Mouse (Mus musculus) regulatory T cell (primary cell): ENCODE data around the gene Fut11.

ENCODE experiments used
- in situ Hi-C: fragments of 300-600 bp; cut with MboI, MseI; formaldehyde crosslinking; loops from one replicate; pipeline ENCODE4 v1.15.1; 2025; ENCODE audit warnings: high pct_unique_total_duplicates

Fut11 gene

DNA sequence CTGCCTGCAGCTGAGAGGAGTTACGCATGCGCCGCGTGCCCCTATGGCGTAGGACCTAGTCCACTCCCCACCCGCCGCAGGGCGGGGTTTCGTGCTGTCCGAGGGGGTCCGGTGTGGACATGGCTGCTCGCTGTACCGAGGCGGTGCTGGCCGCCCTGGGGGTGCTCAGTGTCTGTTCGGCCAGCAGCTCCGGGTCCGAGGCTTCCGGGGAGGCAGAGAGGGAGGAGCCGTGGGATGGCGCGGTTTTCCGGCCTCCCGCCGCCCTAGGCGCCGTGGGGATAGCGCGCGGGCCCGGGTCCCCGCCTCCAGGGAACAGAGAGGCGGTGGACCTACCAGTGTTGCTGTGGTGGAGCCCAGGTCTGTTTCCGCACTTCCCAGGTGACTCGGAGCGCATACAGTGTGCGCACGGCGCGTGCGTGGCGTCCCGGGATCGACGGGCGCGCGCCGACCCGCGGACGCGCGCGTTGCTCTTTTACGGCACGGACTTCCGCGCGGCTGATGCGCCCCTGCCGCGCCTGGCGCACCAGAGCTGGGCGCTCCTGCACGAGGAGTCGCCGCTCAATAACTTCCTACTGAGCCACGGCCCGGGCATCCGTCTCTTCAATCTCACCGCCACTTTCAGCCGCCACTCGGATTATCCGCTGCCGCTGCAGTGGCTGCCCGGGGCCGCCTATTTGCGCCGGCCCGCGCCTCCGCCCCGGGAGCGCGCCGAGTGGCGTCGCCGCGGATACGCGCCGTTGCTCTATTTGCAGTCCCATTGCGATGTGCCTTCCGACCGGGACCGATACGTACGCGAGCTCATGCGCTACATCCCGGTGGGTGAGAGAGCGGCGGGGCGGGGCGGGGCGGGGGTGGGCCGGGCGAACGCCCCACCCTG lies at the start of gene Fut11:
Gene Fut11 (plus strand): TSS at position 85 of the 877 bp plus-strand sequence.
- in situ Hi-C loops: loop anchor here (5.0 to 25.0 kb wide), 2 partner anchors 92 to 1142 kb away; partner anchors contain the start of genes Comtd1 and Vdac2

DNA sequence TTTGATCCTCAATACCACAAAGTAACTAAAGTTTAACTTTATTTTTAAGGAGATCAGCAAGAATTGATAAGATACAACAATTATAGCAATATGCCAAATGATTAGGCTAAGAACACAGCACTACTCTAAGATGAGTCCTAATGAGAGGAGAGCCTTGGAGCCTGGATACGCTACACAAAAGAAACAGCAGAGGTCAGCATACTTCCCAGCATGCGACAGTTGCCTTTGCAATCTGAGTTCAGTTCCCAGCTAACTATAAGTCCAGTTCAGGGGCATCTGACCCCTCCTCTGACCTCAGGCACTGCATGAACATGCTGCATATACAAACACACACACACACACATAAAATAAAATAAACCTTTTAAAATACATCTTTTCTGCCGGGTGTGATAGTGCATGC lies 49.2 kb upstream of the Fut11 start:
- in situ Hi-C loops: no loop called here

DNA sequence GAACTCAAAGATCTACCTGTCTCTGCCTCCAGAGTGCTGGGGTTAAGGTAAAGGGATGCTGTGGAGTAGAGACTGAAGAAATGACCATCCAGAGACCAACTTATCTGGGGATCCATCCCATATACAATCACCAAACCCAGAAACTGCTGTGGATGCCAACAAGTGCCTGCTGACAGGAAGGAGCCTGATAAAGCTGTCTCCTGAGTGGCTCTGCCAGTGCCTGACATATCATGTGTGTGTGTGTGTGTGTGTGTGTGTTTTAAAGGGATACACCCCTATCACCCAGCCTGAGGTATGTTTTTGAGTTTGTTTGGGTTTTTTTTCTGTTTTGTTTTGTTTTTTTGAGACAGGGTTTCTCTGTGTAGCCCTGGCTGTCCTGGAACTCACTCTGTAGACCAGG lies 48.4 kb upstream of the Fut11 start:
- in situ Hi-C loops: no loop called here

DNA sequence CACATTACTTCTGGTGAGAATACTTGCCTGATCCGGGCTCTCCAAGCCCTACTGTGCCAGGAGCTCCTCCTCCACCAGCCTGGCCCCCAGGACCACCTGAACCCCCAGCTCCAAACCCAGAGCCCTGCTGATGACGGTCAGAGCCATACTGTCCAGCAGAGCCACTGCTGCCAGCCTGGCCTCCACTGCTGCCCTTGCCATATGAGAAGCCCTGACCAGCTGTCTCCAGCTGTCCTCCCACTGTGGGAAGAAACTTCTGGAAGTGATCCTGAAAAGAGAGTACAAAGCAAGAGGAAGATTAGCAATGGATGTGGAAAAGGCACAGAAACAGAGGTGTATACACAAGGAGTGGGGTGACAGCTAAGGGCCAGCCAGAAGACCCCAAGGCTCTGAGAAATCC lies 43.8 kb upstream of the Fut11 start:
- in situ Hi-C loops: loop anchor here (5.0 kb wide), 1 partner anchor 39 kb away; no protein-coding TSS in a partner anchor

DNA sequence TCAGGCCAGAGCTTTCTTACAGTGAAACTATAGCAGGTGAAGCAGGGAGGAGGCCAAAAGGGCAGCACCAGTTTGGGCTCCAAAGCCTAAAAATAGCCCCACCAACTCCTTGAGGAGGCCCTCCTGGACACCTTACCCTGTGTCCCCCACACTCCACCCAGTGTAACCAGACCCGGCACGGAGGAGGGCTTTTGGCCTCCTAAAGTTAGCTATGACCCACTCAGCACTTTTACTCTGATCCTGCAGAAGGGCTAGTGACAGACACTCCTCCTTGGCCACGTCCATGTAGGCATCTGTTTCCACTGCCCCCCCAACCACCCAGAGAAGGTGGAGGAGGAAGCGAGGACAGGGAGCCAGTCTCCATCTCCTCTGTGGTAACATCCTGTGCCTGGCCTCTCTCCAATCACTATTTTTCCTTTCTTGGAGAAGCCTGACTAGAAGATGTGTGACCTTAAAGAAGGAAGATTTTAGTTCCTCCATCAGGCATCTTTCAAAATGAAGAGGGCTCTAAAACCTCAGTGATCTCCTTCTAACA lies 43.0 kb upstream of the Fut11 start:
- in situ Hi-C loops: loop anchor here (5.0 kb wide), 1 partner anchor 39 kb away; no protein-coding TSS in a partner anchor

DNA sequence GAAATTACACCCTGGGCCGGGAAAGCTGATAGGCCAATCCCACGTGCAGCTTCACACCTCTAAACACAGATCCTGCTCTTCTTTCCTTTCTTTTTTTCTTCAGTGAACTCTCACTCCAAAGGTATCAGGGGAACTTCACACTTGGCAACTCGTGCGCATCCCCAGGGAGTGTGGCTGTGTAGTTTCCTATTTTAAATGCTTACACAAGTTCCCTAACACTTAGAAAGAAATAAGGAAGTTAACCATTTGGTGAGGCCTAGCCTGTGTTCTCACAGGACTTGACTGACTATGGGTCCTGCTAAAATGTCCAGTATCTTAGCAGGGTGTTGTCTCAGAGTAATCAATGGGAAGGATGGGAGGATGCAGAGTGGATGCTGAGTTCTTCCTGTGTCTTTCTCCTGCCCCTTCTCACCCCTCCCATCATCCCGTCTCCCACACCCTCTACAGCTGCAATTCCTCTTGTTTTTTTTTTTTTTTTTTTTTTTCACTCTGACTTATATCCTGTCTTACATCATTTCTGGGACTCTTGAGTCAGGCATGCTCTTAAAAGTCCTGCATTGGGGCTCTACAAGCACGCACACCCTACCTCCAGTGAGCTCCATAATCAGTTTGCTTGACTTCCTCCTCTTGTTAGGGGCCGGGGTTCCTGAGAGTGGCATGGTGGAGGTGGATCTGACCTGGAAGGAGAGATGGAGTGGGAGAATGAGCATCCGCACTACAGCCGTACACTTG lies 39.9 kb upstream of the Fut11 start:
- in situ Hi-C loops: loop anchor here (5.0 kb wide), 2 partner anchors 43 to 78 kb away; no protein-coding TSS in a partner anchor

DNA sequence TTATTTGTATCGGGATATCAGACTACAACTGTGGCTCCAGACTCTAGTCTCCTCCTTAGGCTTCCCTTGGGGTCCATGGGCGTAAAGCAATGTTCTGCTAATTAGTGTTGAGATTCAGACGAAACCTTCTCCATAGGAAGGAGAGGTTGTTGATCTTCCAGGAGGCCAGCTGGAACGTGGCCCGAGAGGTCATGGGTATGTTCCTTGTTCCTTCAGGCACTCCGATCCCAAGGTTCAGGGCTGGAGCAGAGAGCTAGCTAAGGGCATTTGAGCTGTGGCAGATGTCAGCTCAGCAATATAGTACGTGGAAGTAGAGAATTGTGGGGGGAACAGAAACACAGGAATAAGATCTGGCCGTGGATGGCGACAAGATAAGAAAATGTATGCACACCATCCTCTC lies 39.0 kb upstream of the Fut11 start:
- in situ Hi-C loops: loop anchor here (5.0 kb wide), 1 partner anchor 78 kb away; no protein-coding TSS in a partner anchor

DNA sequence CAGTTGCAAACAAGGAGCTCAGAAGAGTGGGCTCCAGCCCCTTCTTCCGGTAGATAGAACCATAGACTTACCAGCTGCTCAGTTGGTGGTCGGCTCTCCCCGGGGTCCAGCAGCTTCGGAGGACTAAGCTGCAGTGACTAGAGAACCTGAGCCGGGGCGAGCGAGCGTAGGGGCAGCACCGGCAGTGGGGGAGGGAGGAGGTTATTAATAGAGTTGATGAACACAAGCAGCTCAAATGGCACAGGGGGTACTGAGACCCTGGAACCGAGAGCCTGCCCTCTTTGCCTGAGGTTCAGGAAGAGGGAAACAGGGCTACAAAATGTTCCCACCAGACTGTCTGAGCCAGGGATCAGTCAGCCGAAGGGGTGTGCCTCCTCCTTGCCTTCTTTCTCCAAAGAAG lies 38.4 kb upstream of the Fut11 start, which contains the start of gene Myoz1:
Gene Myoz1 (minus strand): TSS at position 180 of the 400 bp plus-strand sequence.
- in situ Hi-C loops: loop anchor here (5.0 kb wide), 1 partner anchor 79 kb away; no protein-coding TSS in a partner anchor

DNA sequence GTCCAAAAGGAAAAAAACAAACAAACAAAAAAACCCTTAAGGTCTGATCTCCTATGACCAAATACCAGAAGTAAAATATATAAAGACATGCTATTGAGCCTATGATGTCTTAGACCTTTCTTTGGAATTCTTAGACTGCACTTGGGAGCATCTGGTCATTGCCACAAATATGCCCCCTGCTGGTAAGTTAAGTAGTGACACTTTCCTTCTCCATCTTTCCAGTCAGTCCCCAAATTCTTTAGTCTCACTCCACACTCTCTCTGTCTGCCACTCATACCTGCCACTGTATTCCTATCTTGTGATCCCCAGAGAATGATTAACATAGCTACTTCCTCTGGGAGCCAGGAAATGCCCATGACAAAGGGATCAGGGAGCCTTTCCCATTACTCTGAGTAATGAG lies 36.4 kb upstream of the Fut11 start:
- in situ Hi-C loops: loop anchor here (5.0 kb wide), 1 partner anchor 81 kb away; no protein-coding TSS in a partner anchor

DNA sequence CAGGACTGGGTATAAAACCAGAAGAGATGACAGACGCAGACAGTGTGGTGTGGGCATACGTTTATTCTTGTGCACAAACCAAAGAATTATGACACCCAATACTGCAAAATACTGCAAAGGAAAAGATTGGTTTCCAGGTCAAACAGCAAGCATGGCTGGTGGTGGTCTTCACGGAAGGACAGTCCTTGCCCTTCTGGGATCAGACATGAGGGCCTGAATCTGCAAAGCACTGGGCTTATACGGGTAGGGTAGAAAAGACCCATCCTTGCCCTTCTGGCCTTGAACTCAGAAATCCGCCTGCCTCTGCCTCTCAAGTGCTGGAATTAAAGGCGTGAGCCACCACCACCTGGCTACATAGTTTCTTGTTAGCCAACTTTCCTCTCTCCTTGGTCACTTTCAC lies 35.9 kb upstream of the Fut11 start:
- in situ Hi-C loops: loop anchor here (5.0 kb wide), 1 partner anchor 82 kb away; no protein-coding TSS in a partner anchor

DNA sequence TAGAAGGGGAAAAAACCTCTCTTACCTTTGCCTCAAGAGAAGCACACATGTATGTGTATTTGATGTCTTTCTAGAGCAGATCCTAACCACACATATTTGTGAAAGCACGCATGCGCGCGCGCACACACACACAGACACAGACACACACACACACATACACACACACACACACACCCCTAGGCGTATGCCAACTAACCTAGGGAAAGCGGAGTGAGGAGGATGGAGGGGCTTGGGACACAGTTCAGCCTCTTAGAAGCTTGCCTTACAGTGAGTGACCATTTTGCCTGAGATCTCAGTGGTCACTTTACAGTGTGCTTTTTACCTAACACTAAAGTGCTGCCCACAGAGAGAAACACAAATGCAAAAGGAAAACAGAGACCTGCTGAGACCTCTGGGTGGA lies 35.1 kb upstream of the Fut11 start:
- in situ Hi-C loops: loop anchor here (5.0 kb wide), 1 partner anchor 82 kb away; no protein-coding TSS in a partner anchor

DNA sequence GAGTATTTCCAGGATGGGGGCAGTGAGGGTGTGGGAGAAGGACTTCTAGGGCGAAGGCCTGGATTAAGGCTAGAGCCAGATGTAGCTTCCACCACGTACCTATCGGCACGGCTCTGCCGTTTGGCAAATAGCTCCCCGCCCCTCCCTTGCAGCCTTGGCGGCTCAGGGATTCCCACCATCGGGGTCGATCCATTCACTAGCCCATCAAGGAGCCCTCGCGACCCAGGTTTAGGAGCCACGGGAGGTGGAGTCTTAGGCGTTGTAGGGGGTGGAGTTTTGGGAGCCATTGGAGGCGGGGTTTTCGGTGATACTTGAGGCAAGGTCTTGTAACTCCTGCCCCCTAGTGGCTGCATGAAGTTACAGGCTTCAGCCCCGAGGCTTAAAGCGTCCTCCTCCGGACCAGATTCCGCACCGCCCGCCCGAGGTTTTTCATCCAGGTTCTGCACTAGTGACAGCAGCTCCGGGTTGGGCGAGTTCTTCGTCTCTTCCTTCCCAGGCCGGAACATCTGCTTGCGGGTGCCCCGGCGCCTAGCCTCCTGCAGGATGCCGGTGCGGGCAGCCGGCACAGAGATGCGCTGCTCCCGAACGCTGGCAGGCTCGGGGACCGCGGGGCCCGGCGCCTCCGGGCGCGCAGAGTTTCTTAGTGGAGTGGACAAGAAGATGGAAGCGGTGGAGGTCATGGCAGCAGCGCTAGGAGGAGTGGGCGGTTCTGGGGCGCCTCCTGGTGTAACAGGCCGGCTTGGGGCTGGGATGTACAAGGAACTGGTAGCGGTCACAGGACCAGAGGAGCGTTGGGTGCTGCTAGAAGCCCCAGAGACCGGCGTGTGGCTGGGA lies 33.7 kb upstream of the Fut11 start:
- in situ Hi-C loops: no loop called here

DNA sequence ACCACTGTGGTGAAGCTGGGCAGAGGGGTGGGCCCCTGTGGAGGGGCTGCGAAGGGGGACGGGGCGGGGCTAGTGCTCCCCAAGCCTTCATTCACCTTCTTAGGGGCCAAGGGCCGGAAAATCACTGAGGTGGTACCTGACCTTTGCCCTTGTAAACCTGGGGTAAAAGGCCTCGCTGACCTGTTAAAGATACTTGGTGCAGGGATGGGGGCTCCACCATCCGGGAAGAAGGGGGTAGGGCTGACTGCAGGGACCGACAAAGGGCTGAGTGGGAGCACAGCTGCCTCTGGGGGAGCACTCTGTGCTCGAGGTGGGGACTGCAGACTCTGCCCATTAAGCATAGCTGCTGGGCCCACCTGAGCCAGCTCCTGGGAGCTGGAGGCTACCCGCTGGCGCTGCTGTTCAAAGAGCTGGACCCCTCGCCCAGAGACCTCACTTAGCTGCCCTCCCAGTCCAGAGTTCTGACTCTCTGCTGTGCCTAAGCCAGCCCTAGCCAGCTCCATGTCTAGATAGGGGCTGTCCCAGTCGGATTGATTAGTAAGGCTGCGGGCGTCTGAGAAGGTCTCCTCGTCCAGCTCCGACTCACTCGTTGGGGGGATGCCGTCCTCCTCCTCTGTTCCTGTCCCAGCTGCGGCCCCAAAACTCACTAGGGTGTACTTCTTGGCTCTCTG lies 33.0 kb upstream of the Fut11 start:
- in situ Hi-C loops: no loop called here

DNA sequence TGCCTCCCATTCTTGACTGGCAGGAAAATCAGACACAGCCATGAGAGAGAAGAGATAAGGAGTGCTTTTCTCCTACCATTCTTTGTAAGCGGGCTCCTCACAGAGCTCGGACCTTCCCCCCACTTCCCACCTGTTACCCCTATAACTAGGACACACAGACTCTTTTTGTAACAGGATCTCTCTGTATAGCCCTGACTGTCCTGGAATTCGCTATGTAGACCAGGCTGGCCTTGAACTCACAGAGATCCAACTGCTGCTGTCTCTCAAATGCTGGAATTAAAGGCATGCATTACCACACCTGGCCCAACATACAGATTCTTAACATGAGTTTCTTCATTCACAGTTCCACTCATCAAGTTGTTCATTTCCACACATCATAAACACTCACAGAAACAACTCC lies 32.0 kb upstream of the Fut11 start:
- in situ Hi-C loops: no loop called here

DNA sequence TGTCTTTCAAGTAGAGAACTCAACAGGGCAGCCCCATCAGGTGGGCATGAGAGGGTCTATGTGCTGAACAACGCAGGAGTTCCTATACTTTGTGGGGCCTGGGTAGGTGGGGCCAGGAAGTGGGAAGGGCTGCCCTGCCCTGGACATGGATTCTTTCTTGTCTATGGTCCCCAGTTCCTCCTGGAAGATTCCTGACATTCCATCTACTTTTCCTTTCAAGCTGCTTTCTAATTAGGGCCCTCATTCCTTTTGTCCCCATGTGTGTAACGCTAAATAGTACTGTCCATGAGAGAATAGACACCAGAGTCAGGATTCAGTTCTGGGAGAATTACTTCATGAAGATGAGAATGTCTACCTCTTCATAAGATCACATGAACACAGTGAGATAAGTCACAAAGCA lies 31.2 kb upstream of the Fut11 start:
- in situ Hi-C loops: no loop called here

DNA sequence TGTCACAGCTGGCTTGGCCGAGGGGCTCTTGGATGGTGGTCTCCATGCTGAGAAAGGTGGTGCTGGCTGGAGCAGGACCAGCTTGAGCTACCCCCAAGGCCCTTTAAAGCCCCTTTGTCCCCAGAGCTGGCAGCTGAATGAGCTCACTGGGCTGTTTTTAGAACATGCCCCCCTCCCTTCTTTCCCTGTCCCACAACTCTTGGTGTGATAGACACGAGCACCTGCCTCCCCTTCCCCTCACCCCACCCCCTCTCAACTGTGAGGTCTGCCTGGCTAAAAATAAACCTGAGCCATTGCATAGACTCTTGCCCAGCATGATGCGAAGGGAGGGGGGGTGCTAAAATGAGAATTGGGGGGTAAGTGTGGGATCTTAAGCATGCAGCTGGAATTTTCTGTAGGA lies 30.3 kb upstream of the Fut11 start:
- in situ Hi-C loops: no loop called here

DNA sequence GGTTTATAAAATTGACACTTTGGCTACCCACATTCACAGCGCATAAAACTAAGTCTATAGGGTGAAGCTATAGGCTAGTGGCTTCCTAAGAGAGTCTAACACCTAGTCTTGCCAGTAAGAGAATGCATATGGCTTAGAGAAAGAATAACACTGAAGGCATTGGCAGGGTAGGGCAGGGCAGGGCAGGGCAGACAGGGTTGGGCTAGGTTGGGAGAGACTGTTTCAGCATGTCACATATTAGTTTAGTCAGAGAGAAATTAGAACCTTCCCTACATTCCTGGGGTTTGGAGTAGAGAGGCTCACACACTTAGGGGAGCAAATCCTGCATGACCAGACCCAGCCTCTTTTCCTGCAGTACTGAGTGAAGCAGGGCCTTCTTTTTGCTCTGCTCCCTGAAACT lies 27.3 kb upstream of the Fut11 start:
- in situ Hi-C loops: no loop called here

DNA sequence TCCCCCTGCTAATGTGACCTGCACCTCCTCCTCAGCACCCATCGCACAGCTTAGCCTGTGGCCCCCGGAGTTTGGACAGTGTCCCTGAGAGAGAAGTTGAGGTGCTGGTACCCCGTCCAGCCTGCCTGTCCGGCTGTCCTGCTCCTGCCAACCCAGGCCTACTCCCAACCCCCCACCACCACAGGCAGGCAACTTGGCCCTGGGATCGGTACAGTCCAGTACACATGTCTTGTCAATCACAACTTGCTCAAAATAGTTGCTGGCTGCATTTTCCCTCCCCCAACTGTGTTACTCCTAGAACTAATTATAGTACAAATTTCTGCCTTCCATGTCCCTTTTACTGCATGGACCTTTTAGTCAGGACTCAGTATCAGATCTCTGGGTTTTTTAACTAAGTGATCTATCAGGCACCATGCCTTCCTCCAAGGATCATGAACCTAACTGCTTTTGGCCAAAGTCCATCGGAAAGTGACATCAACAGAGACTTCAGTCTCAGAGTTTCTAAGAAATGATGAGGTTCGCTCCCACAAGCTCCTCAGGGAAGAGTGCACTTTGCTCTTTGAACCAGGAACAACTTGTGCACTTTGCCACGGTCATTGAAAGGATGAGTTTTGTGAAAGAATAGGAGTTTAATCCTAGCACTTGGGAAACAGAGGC lies 26.5 kb upstream of the Fut11 start, which contains the start of gene Synpo2l:
Gene Synpo2l (minus strand): TSS at position 201 of the 657 bp plus-strand sequence.
- in situ Hi-C loops: no loop called here

DNA sequence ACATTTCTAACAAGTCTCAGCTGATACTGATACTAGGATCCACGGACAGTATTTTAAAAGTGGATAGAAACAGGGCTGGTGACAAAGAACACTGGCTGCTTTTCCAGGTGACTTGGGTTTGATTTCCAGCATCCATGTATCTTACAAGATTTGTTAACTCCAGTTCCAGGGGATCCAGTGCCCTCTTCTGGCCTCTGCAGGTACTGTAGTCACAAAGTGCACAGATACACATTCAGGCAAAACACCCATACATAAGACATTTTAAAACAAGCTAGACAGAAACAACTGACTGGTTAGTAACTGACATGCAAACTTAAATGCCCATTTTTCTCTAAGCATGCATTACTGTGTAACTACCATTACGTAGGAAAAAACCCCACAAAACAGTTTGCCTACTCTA lies 21.8 kb upstream of the Fut11 start:
- in situ Hi-C loops: no loop called here

DNA sequence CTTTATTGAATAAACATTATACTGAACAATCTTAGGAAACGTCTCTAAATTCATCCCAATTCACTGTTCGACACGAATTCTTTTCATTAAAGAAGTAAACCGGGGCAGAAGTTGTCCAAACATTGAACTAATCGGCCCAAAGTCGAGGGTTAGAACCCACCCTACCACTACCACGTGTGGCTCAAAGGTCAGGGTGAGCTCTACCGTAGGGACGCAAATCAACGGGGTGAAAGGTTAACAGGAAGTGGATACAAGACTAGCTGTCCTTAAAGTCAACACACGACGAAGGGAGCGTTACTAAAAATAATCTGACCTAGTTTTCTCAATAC lies 21.1 kb upstream of the Fut11 start:
- in situ Hi-C loops: no loop called here
